Mouse (Mus musculus): Measurements from ENCODE around the gene Mdga1. TPM values are rescaled to one million over a fixed set of nuclear protein-coding genes. Genes with fewer than 3 reads are reported as not detected.

Mdga1 gene
- polyA plus RNA-seq, 1 experiment: 26.7 TPM

Other genes with a start within 250 kb of the Mdga1 start
- 99.4 and 100 TPM in 2 replicates for gene Zfand3, start 34.6 kb upstream of the Mdga1 start, polyA plus RNA-seq (2012; rRNA removed)

Data from frontal cortex, adult 2 months (tissue).